Mouse (Mus musculus): ENCODE results near the gene Ccl4. TPM values are rescaled to one million over a fixed set of nuclear protein-coding genes. Genes with fewer than 3 reads are reported as not detected.

Gene Ccl4
- polyA plus RNA-seq, 1 experiment from 2014 or later = not detected

DNA sequence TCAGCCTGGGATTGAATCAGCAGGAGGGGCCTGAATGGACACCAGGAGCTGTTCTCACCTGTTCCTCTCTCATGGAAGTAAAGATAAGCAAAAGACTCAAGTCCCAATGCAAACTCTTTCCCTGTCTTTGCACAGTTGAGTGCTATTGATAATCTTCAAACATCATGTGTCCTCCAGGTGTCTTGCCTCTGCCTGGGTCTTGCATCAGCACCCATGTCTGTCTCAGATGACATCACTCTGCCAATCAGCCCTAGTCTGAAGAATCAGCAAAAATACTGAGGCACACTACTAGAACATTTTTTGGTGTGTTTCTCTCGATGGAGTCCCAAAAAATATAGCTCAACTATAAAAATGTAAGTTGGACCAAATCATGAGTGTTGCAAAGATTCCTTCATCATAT is 29.6 kb downstream of the Ccl4 start:
- H3K27me3 ChIP-seq (replicated peaks) = no peaks in the 10 kb centered on the region
- no peak overlapping the region for H3K9ac ChIP-seq
- no peaks in the 10 kb centered on the region for H3K9me3 ChIP-seq
- H3K4me3 ChIP-seq = no peak overlapping the region
- ATAC-seq (replicated peaks) = no peak
- 69% methylated on average over 1 of the region's 1 CpGs for WGBS
- H3K4me2 ChIP-seq = no peak overlapping the region
- H3K36me3 ChIP-seq (replicated peaks) = no peaks in the 10 kb centered on the region
- no peaks in the 10 kb centered on the region for H3K4me1 ChIP-seq
- no peak overlapping the region for H3K27ac ChIP-seq

GRCm38 (mm10) chr11:83703705-83704104 is 41.3 kb downstream of the Ccl4 start, which contains the start of gene Wfdc17:
TSS of gene Wfdc17 (plus strand) at chr11:83703991.
- Histone ChIP-seq H3K4me1 (no peaks in the 10 kb centered on the region), H3K4me3 (no peak within 1 kb of the TSS), H3K9ac (no peak within 1 kb of the TSS), H3K9me3 (no peaks in the 10 kb centered on the region), H3K4me2 (no peak within 1 kb of the TSS), H3K27me3 (replicated peaks) (no peaks in the 10 kb centered on the region), H3K36me3 (replicated peaks) (no peaks in the 10 kb centered on the region), H3K27ac (no peak within 1 kb of the TSS)
- 64% methylated on average over 1 of the region's 1 CpGs for WGBS
- no peak for ATAC-seq (replicated peaks)

- Histone ChIP-seq H3K27ac (no peak within 1 kb of the TSS), H3K36me3 (replicated peaks) (no peaks in the 10 kb centered on the region), H3K4me3 (no peak within 1 kb of the TSS), H3K9ac (no peak within 1 kb of the TSS), H3K4me2 (no peak within 1 kb of the TSS), H3K4me1 (no peaks in the 10 kb centered on the region), H3K9me3 (no peaks in the 10 kb centered on the region), H3K27me3 (replicated peaks) (no peaks in the 10 kb centered on the region)
- ATAC-seq (replicated peaks) = no peak
- WGBS = 69% methylated on average over 4 of the region's 4 CpGs
Measured at GRCm38 (mm10) chr11:83708715-83709114, 46.3 kb downstream of the Ccl4 start, which contains the start of gene Wfdc18. TSS of gene Wfdc18 (plus strand) at chr11:83709015.

DNA sequence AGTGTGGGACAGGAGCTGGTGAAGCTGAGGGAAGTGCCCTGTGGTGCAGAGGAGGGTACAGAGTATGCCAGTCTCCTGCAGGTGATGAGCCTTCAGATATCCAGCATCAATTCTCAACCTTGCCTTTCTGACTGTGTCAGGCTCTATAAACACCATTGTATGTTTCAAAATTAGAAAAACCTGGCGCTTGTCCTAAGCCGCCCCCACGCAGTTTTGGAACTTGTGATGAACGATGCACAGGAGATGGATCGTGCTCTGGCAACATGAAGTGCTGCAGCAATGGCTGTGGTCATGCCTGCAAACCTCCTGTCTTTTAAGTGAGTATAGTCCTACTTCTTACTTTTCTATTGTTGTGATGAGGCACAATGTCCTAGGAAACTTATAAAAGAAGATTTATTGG is 47.3 kb downstream of the Ccl4 start:
- 94% methylated on average over 5 of the region's 5 CpGs for WGBS
- no peaks in the 10 kb centered on the region for H3K9me3 ChIP-seq

DNA sequence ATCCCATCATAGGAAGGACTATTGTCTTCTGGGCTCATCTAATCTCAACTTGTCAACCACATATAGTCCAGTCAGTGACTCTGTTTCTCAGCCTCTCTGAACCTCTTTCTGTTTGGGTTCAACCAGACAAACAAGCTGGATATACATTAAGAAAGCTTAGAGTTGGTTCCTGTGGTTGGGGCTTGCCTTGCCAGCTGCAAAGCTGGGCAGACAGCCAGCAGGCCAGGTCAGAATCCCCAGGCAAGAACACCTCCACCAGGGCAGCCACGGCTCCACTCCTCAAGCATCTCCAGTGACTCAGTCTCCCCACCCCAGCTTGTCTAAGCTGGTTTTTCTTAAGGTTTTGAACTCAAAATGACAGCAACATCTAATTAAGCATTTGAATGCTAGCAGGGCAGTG is 50.3 kb downstream of the Ccl4 start:
- Histone ChIP-seq H3K9me3 (no peaks in the 10 kb centered on the region), H3K4me1 (no peaks in the 10 kb centered on the region), H3K27ac (no peak overlapping the region), H3K36me3 (replicated peaks) (no peaks in the 10 kb centered on the region), H3K4me3 (no peak overlapping the region), H3K4me2 (no peak overlapping the region), H3K9ac (no peak overlapping the region), H3K27me3 (replicated peaks) (no peaks in the 10 kb centered on the region)
- no peak for ATAC-seq (replicated peaks)
- WGBS = 78% methylated on average over 1 of the region's 1 CpGs

More for the DNA sequence above, 47.3 kb downstream of the Ccl4 start:
- ATAC-seq (replicated peaks) = no peak
- no peaks in the 10 kb centered on the region for H3K4me1 ChIP-seq
- H3K9ac ChIP-seq = no peak overlapping the region
- no peak overlapping the region for H3K27ac ChIP-seq
- no peaks in the 10 kb centered on the region for H3K27me3 ChIP-seq (replicated peaks)
- no peaks in the 10 kb centered on the region for H3K36me3 ChIP-seq (replicated peaks)
- no peak overlapping the region for H3K4me3 ChIP-seq
- H3K4me2 ChIP-seq = no peak overlapping the region

GRCm38 (mm10) chr11:83713925-83714324 is 51.5 kb downstream of the Ccl4 start:
- 77% methylated on average over 2 of the region's 2 CpGs for WGBS
- Histone ChIP-seq H3K27ac (no peak overlapping the region), H3K9me3 (no peaks in the 10 kb centered on the region), H3K36me3 (replicated peaks) (no peaks in the 10 kb centered on the region), H3K4me1 (no peaks in the 10 kb centered on the region), H3K4me2 (no peak overlapping the region), H3K9ac (no peak overlapping the region), H3K27me3 (replicated peaks) (no peaks in the 10 kb centered on the region), H3K4me3 (no peak overlapping the region)
- no peak for ATAC-seq (replicated peaks)

Other genes starting within 250 kb of the Ccl4 start
- gene Gas2l2, start 233.1 kb upstream of the Ccl4 start, polyA plus RNA-seq (2015; fragmentation: Nextera tagmentation; extraction: Ambion mirVana) = 0.36 and 0.54 TPM in 2 replicates
- 0.68 and 0.70 TPM in 2 replicates for gene 1700020L24Rik, start 224.9 kb upstream of the Ccl4 start, polyA plus RNA-seq (2015; fragmentation: Nextera tagmentation; extraction: Ambion mirVana)
- 2.9 and 3.4 TPM in 2 replicates for gene Mmp28, start 199.5 kb upstream of the Ccl4 start, polyA plus RNA-seq (2015; fragmentation: Nextera tagmentation; extraction: Ambion mirVana)
- gene Taf15, start 189.5 kb upstream of the Ccl4 start, polyA plus RNA-seq (2015; fragmentation: Nextera tagmentation; extraction: Ambion mirVana) = 12.2 and 12.6 TPM in 2 replicates
- not detected in 2 replicates for gene Heatr9, start 140.4 kb upstream of the Ccl4 start, polyA plus RNA-seq (2015; fragmentation: Nextera tagmentation; extraction: Ambion mirVana)
- 0.89 TPM in 1 of 2 replicates, not detected in the other for gene Ccl5, start 132.1 kb upstream of the Ccl4 start, polyA plus RNA-seq (2015; fragmentation: Nextera tagmentation; extraction: Ambion mirVana)
- gene Ccl9, start 83.9 kb upstream of the Ccl4 start, polyA plus RNA-seq (2015; fragmentation: Nextera tagmentation; extraction: Ambion mirVana) = 1.6 and 2.2 TPM in 2 replicates
- 2.1 and 3.5 TPM in 2 replicates for gene Ccl6, start 69.5 kb upstream of the Ccl4 start, polyA plus RNA-seq (2015; fragmentation: Nextera tagmentation; extraction: Ambion mirVana)
- not detected in 2 replicates for gene Rpl9-ps1, start 17.0 kb upstream of the Ccl4 start, polyA plus RNA-seq (2015; fragmentation: Nextera tagmentation; extraction: Ambion mirVana)
- gene Ccl3, start 13.2 kb upstream of the Ccl4 start, polyA plus RNA-seq (2015; fragmentation: Nextera tagmentation; extraction: Ambion mirVana) = 1.3 and 1.6 TPM in 2 replicates
- 0.35 and 0.96 TPM in 2 replicates for gene Wfdc17, start 41.4 kb downstream of the Ccl4 start, polyA plus RNA-seq (2015; fragmentation: Nextera tagmentation; extraction: Ambion mirVana)
- gene Wfdc18, start 46.4 kb downstream of the Ccl4 start, polyA plus RNA-seq (2015; fragmentation: Nextera tagmentation; extraction: Ambion mirVana) = not detected in 2 replicates
- not detected in 2 replicates for gene Wfdc21, start 84.4 kb downstream of the Ccl4 start, polyA plus RNA-seq (2015; fragmentation: Nextera tagmentation; extraction: Ambion mirVana)
- 41.0 and 42.3 TPM in 2 replicates for gene Heatr6, start 91.1 kb downstream of the Ccl4 start, polyA plus RNA-seq (2015; fragmentation: Nextera tagmentation; extraction: Ambion mirVana)
- 0.15 TPM in 1 of 2 replicates, not detected in the other for gene Hnf1b, start 187.5 kb downstream of the Ccl4 start, polyA plus RNA-seq (2015; fragmentation: Nextera tagmentation; extraction: Ambion mirVana)

Measured in midbrain, embryonic 15.5 days (tissue).